Mouse (Mus musculus) testis, postnatal 10 days (tissue): Measurements from ENCODE around the gene Th.

Experiments
- DNase-seq: peaks from one replicate; pipeline ENCODE4 v3.0.0; 2021; ENCODE audit warnings: low spot score

Gene Th

GRCm38 (mm10) chr7:142931028-142931427 is at the start of gene Th:
Gene Th, minus strand, starts transcription at chr7:142931128.
- DNase-seq: no peak

- peak; percentile 53 for DNase-seq
Observed at GRCm38 (mm10) chr7:142968809-142969511, 38.0 kb upstream of the Th start, which contains the start of gene Ascl2. Gene Ascl2, minus strand, starts transcription at chr7:142969264.

- DNase-seq: peak; percentile 59
Observed at GRCm38 (mm10) chr7:142967884-142968808, 37.2 kb upstream of the Th start.

GRCm38 (mm10) chr7:142967414-142967883 is 36.5 kb upstream of the Th start:
- DNase-seq: peak; percentile 56

GRCm38 (mm10) chr7:142959752-142960151 is 28.8 kb upstream of the Th start:
- DNase-seq: no peak

- no peak for DNase-seq
Observed at GRCm38 (mm10) chr7:142958817-142959216, 27.9 kb upstream of the Th start.

- DNase-seq: no peak
Observed at GRCm38 (mm10) chr7:142956018-142956417, 25.1 kb upstream of the Th start.

GRCm38 (mm10) chr7:142949568-142949967 is 18.6 kb upstream of the Th start:
- DNase-seq: no peak

GRCm38 (mm10) chr7:142937631-142938030 is 6.7 kb upstream of the Th start:
- no peak for DNase-seq

GRCm38 (mm10) chr7:142935708-142936107 is 4.8 kb upstream of the Th start:
- DNase-seq: no peak

- DNase-seq: no peak
Observed at GRCm38 (mm10) chr7:142932469-142932868, 1.5 kb upstream of the Th start.

- no peak for DNase-seq
Observed at GRCm38 (mm10) chr7:142929516-142929915, 1.4 kb downstream of the Th start.

- no peak for DNase-seq
Observed at GRCm38 (mm10) chr7:142927293-142927692, 3.6 kb downstream of the Th start.

GRCm38 (mm10) chr7:142918641-142919628 is 12.0 kb downstream of the Th start:
- DNase-seq: peak; percentile 84

GRCm38 (mm10) chr7:142917659-142918058 is 13.3 kb downstream of the Th start:
- no peak for DNase-seq

GRCm38 (mm10) chr7:142916178-142916577 is 14.8 kb downstream of the Th start:
- DNase-seq: no peak

- no peak for DNase-seq
Observed at GRCm38 (mm10) chr7:142911682-142912081, 19.2 kb downstream of the Th start.

- DNase-seq: no peak
Observed at GRCm38 (mm10) chr7:142910104-142910503, 20.8 kb downstream of the Th start.

GRCm38 (mm10) chr7:142909622-142910021 is 21.3 kb downstream of the Th start:
- no peak for DNase-seq

- no peak for DNase-seq
Observed at GRCm38 (mm10) chr7:142905606-142906005, 25.3 kb downstream of the Th start.

- no peak for DNase-seq
Observed at GRCm38 (mm10) chr7:142904331-142904730, 26.6 kb downstream of the Th start.

GRCm38 (mm10) chr7:142902931-142903330 is 28.0 kb downstream of the Th start:
- DNase-seq: no peak
